Mouse (Mus musculus) forebrain, embryonic 11.5 days (tissue): ENCODE measurements at regions not wholly inside any gene's neighbourhood (a gene's known extent, or its start where the extent isn't known, plus 50 kb on each side); places are given as distances from the start of the nearest gene placed in this dataset.

Source experiments
- ATAC-seq: fragments of 200-750 bp; cut with Nextera tagmentation; replicated peaks from 2 replicates; pipeline ENCODE4 v1.8.0; 2017; ENCODE audit warnings: moderate TSS enrichment; ENCODE audit not compliant: low FRiP score
- DNase-seq: peaks from one replicate; pipeline ENCODE4 v3.0.0-alpha.2; 2017; ENCODE audit warnings: low spot score
- H3K27ac ChIP-seq: fragments of 300-500 bp; sonication (generic); 2 replicates; pipeline ENCODE4 v1.5.1; 2014; ENCODE audit warnings: low read depth, low read length
- H3K27me3 ChIP-seq: fragments of 300-500 bp; sonication (generic); 2 replicates; pipeline ENCODE4 v1.6.1; 2014; ENCODE audit warnings: mild to moderate bottlenecking, low read length, mixed read lengths; ENCODE audit not compliant: control insufficient read depth, insufficient read depth
- H3K36me3 ChIP-seq: fragments of 300-500 bp; sonication (generic); 2 replicates; pipeline ENCODE4 v1.6.1; 2014; ENCODE audit warnings: mild to moderate bottlenecking, low read length, moderate library complexity, mixed read lengths; ENCODE audit not compliant: control insufficient read depth, insufficient read depth
- H3K4me1 ChIP-seq: fragments of 300-500 bp; sonication (generic); replicated peaks from 2 replicates; pipeline ENCODE4 v1.6.1; 2014; ENCODE audit warnings: low read length, mixed read lengths; ENCODE audit not compliant: control insufficient read depth, insufficient read depth
- H3K4me2 ChIP-seq: fragments of 300-500 bp; sonication (generic); 2 replicates; pipeline ENCODE4 v1.6.1; 2014; ENCODE audit warnings: low read depth, mild to moderate bottlenecking, low read length, moderate library complexity, mixed read lengths; ENCODE audit not compliant: severe bottlenecking
- H3K4me3 ChIP-seq: fragments of 300-500 bp; sonication (generic); 2 replicates; pipeline ENCODE4 v1.5.1; 2014; ENCODE audit warnings: low read depth, low read length
- H3K9ac ChIP-seq: fragments of 300-500 bp; sonication (generic); 2 replicates; pipeline ENCODE4 v1.6.1; 2014; ENCODE audit warnings: low read length
- H3K9me3 ChIP-seq: fragments of 300-500 bp; sonication (generic); 2 replicates; pipeline ENCODE4 v1.6.1; 2016; ENCODE audit warnings: low read length, mixed read lengths; ENCODE audit not compliant: control insufficient read depth
- WGBS: fragments of 180-500 bp; shearing (Covaris S2); extraction: QIAGEN DNeasy Blood & Tissue Kit; methylation state at CpG from one replicate; pipeline ENCODE4 v1.1.7; 2014; 5-methylcytosine and 5-hydroxymethylcytosine counted together

GRCm38 (mm10) chr11:111929366-111929765 is 852.7 kb upstream of the Sox9 start:
- H3K4me2 ChIP-seq = no peak overlapping the region
- H3K27ac ChIP-seq = no peak overlapping the region
- no peaks in the 10 kb centered on the region for H3K4me1 ChIP-seq
- H3K27me3 ChIP-seq = no peaks in the 10 kb centered on the region
- no peak overlapping the region for H3K4me3 ChIP-seq
- H3K9me3 ChIP-seq = no peaks in the 10 kb centered on the region
- WGBS = 75% methylated on average over 10 of the region's 10 CpGs
- DNase-seq (no peak), ATAC-seq (no peak)
- no peaks in the 10 kb centered on the region for H3K36me3 ChIP-seq
- no peak overlapping the region for H3K9ac ChIP-seq

DNA sequence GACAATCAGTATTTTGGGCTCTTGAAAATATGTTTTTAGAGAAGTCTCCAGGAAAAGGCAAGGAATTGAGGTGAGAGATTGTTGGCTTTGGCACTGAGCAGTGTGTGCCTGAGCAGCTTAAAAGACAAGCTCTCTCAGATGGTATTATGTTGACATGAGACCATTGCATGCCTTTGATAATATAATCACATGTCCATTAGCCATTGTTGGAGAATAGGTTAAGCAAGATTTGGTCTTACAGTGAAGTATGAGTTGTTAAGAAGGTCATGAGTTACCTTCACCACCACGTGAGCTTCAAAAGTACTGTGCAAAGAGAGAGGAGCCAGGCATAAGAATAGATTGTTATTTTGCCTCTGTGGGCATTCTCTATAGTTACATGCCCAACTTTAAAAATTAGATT is 850.0 kb upstream of the Sox9 start:
- Histone ChIP-seq H3K4me1 (no peaks in the 10 kb centered on the region), H3K9ac (no peak overlapping the region), H3K27me3 (no peaks in the 10 kb centered on the region), H3K9me3 (no peaks in the 10 kb centered on the region), H3K4me2 (no peak overlapping the region), H3K36me3 (no peaks in the 10 kb centered on the region), H3K4me3 (no peak overlapping the region), H3K27ac (no peak overlapping the region)
- no peak for DNase-seq
- WGBS = 88% methylated on average over 1 of the region's 1 CpGs
- no peak for ATAC-seq

- ATAC-seq = no peak
- Histone ChIP-seq H3K4me1 (no peaks in the 10 kb centered on the region), H3K9me3 (no peaks in the 10 kb centered on the region), H3K36me3 (no peaks in the 10 kb centered on the region), H3K27ac (no peak overlapping the region), H3K4me2 (no peak overlapping the region), H3K4me3 (no peak overlapping the region), H3K9ac (no peak overlapping the region), H3K27me3 (no peaks in the 10 kb centered on the region)
- no peak for DNase-seq
- 88% methylated on average over 8 of the region's 8 CpGs for WGBS
Measured at GRCm38 (mm10) chr11:111944282-111944681, 837.7 kb upstream of the Sox9 start.

- DNase-seq = no peak
Measured at GRCm38 (mm10) chr11:111945806-111946205, 836.2 kb upstream of the Sox9 start.

GRCm38 (mm10) chr11:111947671-111948070 is 834.4 kb upstream of the Sox9 start:
- H3K36me3 ChIP-seq = no peaks in the 10 kb centered on the region
- no peaks in the 10 kb centered on the region for H3K4me1 ChIP-seq
- H3K9me3 ChIP-seq = no peaks in the 10 kb centered on the region
- H3K4me3 ChIP-seq = no peak overlapping the region
- H3K4me2 ChIP-seq = no peak overlapping the region
- no peak for ATAC-seq
- no peak overlapping the region for H3K9ac ChIP-seq
- WGBS = 91% methylated on average over 6 of the region's 6 CpGs
- no peaks in the 10 kb centered on the region for H3K27me3 ChIP-seq
- H3K27ac ChIP-seq = no peak overlapping the region
- DNase-seq = no peak

More at GRCm38 (mm10) chr11:111945806-111946205, 836.2 kb upstream of the Sox9 start:
- Histone ChIP-seq H3K9ac (no peak overlapping the region), H3K27ac (no peak overlapping the region), H3K4me2 (no peak overlapping the region), H3K36me3 (no peaks in the 10 kb centered on the region), H3K9me3 (no peaks in the 10 kb centered on the region), H3K4me1 (no peaks in the 10 kb centered on the region), H3K4me3 (no peak overlapping the region), H3K27me3 (no peaks in the 10 kb centered on the region)
- no peak for ATAC-seq

- Histone ChIP-seq H3K9ac (no peak overlapping the region), H3K36me3 (no peaks in the 10 kb centered on the region), H3K4me2 (no peak overlapping the region), H3K4me1 (no peaks in the 10 kb centered on the region), H3K27me3 (no peaks in the 10 kb centered on the region), H3K27ac (no peak overlapping the region), H3K9me3 (no peaks in the 10 kb centered on the region), H3K4me3 (no peak overlapping the region)
- 82% methylated on average over 5 of the region's 5 CpGs for WGBS
- no peak for ATAC-seq
- DNase-seq = no peak
Measured at GRCm38 (mm10) chr11:111953421-111953820, 828.6 kb upstream of the Sox9 start.

GRCm38 (mm10) chr11:111957721-111958287 is 824.2 kb upstream of the Sox9 start:
- ATAC-seq (no peak), DNase-seq (no peak)
- Histone ChIP-seq H3K4me1 (no peaks in the 10 kb centered on the region), H3K4me3 (no peak overlapping the region), H3K9ac (no peak overlapping the region), H3K27me3 (no peaks in the 10 kb centered on the region), H3K36me3 (no peaks in the 10 kb centered on the region), H3K9me3 (no peaks in the 10 kb centered on the region), H3K4me2 (no peak overlapping the region), H3K27ac (no peak overlapping the region)
- 66% methylated on average over 5 of the region's 5 CpGs for WGBS

DNA sequence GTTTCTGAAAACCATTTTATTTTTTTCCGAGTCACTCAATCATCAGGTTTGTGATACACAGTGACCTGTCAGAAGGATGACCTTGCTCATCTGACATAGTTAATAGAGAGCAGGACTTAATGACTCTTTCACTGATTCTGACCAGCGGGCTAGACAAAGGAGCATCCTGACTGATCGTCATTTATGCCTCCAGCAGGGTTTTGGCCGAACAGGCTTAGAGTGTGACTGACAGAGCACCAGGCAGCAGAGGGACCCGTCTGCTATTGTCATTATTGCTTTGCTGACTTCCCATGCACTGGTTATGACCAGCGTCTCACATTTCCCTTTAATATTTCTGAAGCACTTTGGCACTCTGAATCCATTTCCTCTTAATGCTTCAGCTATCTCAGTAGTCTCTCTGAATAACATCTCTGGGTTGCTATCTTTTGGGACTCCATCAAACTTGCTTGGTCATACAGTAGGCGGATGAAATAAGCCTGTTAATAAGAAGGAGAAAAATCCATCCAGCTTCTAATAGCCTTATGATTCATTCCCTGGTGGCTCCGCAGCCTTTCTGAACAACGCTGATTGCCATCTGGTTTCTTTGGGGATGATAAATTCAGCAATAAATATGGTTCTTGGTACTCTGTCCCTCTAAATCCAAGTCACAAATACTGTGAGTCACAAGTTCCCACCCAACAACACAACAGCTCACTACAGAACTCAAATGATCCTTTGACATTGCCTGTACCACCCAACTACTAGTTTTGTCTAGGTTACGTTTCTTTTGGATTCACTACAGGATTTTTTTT is 820.8 kb upstream of the Sox9 start:
- Histone ChIP-seq H3K36me3 (no peaks in the 10 kb centered on the region), H3K27ac (no peak overlapping the region), H3K4me2 (no peak overlapping the region), H3K4me1 (no peaks in the 10 kb centered on the region), H3K9ac (no peak overlapping the region), H3K27me3 (no peaks in the 10 kb centered on the region), H3K9me3 (no peaks in the 10 kb centered on the region), H3K4me3 (no peak overlapping the region)
- ATAC-seq (no peak), DNase-seq (no peak)
- 71% methylated on average over 10 of the region's 10 CpGs for WGBS

DNA sequence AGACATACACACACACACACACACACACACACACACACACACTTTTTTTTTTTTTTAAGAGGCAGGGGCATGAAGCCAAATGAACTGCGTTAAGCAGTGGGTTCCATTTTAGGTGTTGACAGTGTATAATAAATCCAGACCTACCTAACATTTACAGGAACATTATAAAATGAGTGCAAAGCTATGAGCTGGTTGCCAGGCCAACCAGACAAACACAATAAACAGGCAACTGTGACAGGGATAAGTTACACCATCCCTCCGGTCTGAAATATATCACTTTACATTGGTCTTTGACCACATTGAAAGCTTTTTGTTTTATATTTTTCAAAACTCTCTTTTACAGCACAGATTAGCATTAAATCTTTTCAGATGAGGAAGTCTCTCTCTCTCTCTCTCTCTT is 820.2 kb upstream of the Sox9 start:
- no peaks in the 10 kb centered on the region for H3K4me1 ChIP-seq
- H3K27ac ChIP-seq = no peak overlapping the region
- ATAC-seq (no peak), DNase-seq (no peak)
- no peaks in the 10 kb centered on the region for H3K27me3 ChIP-seq
- WGBS = 83% methylated on average over 2 of the region's 2 CpGs
- H3K4me2 ChIP-seq = no peak overlapping the region
- no peaks in the 10 kb centered on the region for H3K36me3 ChIP-seq
- no peak overlapping the region for H3K9ac ChIP-seq
- H3K9me3 ChIP-seq = no peaks in the 10 kb centered on the region
- H3K4me3 ChIP-seq = no peak overlapping the region
